Mouse (Mus musculus): ENCODE measurements around the gene Atf6. TPM values are rescaled to one million over a fixed set of nuclear protein-coding genes. Genes with fewer than 3 reads are reported as not detected.
A peak's percentile ranks its signal among the peaks of the same experiment; 100 is the strongest.

Atf6 gene
- polyA plus RNA-seq, 1 experiment from 2014 or later, result 10.1 TPM

DNA sequence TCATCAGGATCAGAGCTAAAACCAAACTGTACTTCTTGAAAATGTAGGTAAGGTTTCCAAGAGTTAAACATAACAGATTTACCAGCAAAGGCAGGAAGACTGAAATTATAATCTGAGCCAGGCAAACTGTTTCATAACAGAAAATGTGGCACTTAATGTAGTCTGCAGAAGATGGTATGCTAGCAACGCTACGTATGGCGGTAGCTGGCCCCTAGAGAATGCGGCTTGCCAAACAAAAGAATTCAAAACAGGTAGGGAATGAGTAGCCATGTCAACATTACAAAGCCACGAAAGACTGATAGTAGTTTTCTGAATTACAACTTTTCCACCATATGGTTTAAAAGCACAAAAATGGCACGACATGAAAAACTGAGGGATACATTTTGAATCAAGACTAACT is 38.2 kb downstream of the Atf6 start:
- WGBS, result 82% methylated on average over 6 of the region's 6 CpGs
- Histone ChIP-seq H3K27ac (no peak overlapping the region), H3K36me3 (0 out of 2 replicates have a peak, but pooled peaks cover 3% of the 10 kb centered on the region), H3K9ac (no peak overlapping the region), H3K4me1 (no peaks in the 10 kb centered on the region), H3K27me3 (no peaks in the 10 kb centered on the region), H3K4me3 (no peak overlapping the region), H3K4me2 (no peak overlapping the region), H3K9me3 (no peaks in the 10 kb centered on the region)
- no peak for ATAC-seq (ENCODE audit: borderline replicate concordance, extremely low read depth, low FRiP score, low TSS enrichment)

DNA sequence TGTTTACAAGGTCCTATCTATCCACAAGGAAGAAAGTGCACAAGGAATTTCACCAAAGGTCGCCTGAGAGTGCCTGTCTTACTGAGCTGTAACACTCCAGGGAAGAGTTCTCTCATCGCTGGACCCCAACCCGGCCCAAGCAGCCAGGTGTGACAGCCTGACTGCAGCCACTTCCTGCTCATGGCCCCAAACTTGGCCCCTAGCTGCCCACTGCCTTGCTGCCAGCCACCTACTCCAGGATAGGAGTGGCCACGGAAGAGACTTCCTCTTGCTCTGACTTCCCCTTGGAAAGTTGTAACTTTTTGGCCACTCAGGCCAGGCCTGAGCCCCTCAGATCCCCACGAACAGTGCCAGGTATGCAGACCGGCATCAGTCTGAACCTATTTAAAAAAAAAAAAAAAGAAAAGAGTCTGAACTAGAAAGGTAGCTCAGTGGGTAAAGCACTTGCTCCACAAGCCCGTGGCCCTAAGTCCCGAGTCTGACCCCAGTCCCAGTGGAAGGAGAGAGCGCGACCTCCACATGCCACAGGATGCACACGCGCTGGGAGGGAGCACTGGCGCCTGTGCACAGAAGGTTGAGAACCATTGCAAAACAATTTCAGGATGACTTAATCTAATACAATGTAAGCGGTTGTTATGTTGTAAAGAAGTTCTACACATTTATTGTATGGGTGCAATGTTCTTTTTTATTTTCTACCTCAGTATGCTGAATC is 47.3 kb downstream of the Atf6 start:
- no peak overlapping the region for H3K27ac ChIP-seq
- WGBS, result 76% methylated on average over 14 of the region's 14 CpGs
- ATAC-seq (ENCODE audit: borderline replicate concordance, extremely low read depth, low FRiP score, low TSS enrichment), result no peak
- no peak overlapping the region for H3K4me2 ChIP-seq
- no peaks in the 10 kb centered on the region for H3K4me1 ChIP-seq
- no peaks in the 10 kb centered on the region for H3K9me3 ChIP-seq
- no peak overlapping the region for H3K4me3 ChIP-seq
- no peak overlapping the region for H3K9ac ChIP-seq
- no peaks in the 10 kb centered on the region for H3K27me3 ChIP-seq
- H3K36me3 ChIP-seq, result peaks cover 3% of the 10 kb centered on the region; the same call in 1 of the 2 replicates

DNA sequence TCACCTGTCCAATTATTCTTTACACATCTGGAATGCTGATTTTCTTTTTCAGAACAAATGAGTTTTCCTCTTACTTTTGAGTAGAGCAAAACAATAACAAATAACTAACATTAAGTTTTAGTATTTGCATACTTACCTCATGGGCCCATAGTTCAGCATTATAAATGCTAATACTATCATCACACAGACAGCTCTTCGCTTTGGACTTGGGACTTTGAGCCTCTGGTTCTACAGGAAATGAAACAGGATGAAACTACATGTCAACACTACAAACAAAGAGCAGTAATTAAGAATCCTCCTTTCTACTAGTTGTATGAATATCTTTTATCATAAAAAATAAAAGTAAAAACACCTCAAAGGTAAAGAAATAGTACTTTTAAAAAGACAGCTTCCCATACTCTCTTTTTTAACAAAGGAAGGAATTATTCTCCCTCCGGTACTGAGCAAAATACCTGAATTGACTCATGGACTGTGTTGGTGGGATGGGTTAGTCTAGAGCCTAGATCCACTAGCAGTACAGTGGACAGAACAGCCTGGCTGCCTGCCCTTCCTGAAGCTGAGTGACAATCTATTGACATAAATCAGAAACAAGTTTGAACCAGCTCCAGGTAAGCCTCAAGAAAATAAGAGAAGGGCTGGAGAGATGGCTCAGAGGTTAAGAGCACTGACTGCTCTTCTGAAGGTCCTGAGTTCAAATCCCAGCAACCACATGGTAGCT is 52.1 kb downstream of the Atf6 start:
- no peaks in the 10 kb centered on the region for H3K9me3 ChIP-seq
- peaks cover 6% of the 10 kb centered on the region; the same call in 1 of the 2 replicates for H3K36me3 ChIP-seq
- no peak overlapping the region for H3K4me2 ChIP-seq
- H3K9ac ChIP-seq, result no peak overlapping the region
- no peak for ATAC-seq (ENCODE audit: borderline replicate concordance, extremely low read depth, low FRiP score, low TSS enrichment)
- 88% methylated on average over 2 of the region's 2 CpGs for WGBS
- no peak overlapping the region for H3K27ac ChIP-seq
- H3K4me3 ChIP-seq, result no peak overlapping the region
- no peaks in the 10 kb centered on the region for H3K4me1 ChIP-seq
- H3K27me3 ChIP-seq, result no peaks in the 10 kb centered on the region

DNA sequence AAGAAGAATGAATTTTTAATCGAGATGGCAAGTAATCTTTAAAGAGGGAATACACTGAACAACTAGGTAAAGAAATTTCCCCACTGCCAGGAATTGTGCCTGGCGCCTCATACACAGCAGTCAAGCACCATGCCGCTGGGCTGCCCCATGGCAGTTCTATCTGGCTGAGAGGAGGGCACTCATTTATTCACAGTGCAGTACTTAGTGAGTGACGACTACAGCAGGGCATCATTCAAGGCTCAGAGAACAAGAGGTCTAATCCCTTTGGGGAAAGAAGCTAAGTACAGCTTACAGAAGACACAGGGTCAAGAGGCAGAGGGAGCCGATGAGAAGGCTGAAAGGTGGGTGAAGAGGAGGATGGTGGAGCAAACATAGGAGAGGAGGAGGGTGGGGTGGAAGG is 54.7 kb downstream of the Atf6 start:
- H3K4me1 ChIP-seq, result no peaks in the 10 kb centered on the region
- ATAC-seq (ENCODE audit: borderline replicate concordance, extremely low read depth, low FRiP score, low TSS enrichment), result no peak
- H3K4me3 ChIP-seq, result no peak overlapping the region
- no peak overlapping the region for H3K27ac ChIP-seq
- no peak overlapping the region for H3K4me2 ChIP-seq
- peaks cover 6% of the 10 kb centered on the region; the same call in 1 of the 2 replicates for H3K36me3 ChIP-seq
- WGBS, result 70% methylated on average over 5 of the region's 5 CpGs
- H3K9ac ChIP-seq, result no peak overlapping the region
- no peaks in the 10 kb centered on the region for H3K27me3 ChIP-seq
- no peaks in the 10 kb centered on the region for H3K9me3 ChIP-seq

DNA sequence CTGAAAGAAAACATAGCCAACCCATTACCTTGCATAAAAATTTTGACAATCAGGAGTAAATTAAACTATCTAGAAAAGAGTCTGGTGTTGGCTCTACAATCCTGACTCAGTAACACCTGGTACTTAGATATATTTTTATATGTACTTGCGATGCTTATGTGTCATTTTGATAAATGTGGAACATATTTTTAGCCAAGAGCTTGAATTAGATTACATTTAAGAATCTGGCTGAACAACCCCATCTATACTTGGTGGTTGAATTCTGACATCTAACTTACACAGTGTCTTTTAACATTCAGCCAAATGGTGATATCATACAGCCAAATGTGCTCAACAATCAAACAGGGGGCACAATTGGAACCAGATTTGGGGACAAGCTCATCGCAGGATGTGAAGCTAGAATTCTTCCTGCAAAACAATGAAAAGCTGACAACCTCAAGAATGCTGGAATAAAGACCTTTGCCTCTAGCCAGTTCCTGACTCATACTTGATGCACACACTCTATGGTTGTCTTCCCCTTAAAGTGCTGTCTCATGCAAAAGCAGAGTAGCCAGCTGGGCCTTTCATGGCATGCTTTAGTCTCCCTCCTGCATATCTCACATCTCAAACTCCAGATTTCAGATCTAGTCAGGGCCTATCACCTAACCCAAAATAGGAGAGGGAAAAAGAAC is 59.8 kb downstream of the Atf6 start:
- Histone ChIP-seq H3K27ac (no peak overlapping the region), H3K27me3 (no peaks in the 10 kb centered on the region), H3K9me3 (no peaks in the 10 kb centered on the region), H3K4me2 (no peak overlapping the region), H3K36me3 (no peaks in the 10 kb centered on the region), H3K4me1 (no peaks in the 10 kb centered on the region), H3K9ac (no peak overlapping the region), H3K4me3 (no peak overlapping the region)
- 78% methylated on average over 2 of the region's 2 CpGs for WGBS
- ATAC-seq (ENCODE audit: borderline replicate concordance, extremely low read depth, low FRiP score, low TSS enrichment), result no peak

DNA sequence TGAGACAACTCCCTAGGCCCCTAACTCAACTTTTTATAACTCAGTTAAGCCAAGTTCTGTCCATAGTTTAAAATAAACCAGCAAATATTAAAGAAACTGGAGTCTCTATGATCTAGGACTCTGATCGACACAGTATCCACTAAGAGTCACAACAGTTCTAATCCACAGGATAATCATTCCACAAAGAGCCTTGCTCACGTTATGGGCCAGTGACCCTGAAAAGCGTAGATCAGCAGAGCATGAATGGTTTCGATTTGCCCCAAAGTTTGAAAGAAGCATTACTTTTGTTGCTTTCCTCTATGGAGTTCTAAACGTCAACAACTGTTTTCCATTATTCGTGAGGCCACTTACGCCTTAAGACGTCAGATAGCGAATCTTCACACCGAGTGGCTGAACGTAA is 62.9 kb downstream of the Atf6 start:
- no peak for ATAC-seq (ENCODE audit: borderline replicate concordance, extremely low read depth, low FRiP score, low TSS enrichment)
- Histone ChIP-seq H3K36me3 (no peaks in the 10 kb centered on the region), H3K27ac (no peak overlapping the region), H3K4me2 (no peak overlapping the region), H3K4me1 (no peaks in the 10 kb centered on the region), H3K9ac (no peak overlapping the region), H3K9me3 (no peaks in the 10 kb centered on the region), H3K27me3 (no peaks in the 10 kb centered on the region), H3K4me3 (no peak overlapping the region)
- WGBS, result 89% methylated on average over 11 of the region's 11 CpGs

DNA sequence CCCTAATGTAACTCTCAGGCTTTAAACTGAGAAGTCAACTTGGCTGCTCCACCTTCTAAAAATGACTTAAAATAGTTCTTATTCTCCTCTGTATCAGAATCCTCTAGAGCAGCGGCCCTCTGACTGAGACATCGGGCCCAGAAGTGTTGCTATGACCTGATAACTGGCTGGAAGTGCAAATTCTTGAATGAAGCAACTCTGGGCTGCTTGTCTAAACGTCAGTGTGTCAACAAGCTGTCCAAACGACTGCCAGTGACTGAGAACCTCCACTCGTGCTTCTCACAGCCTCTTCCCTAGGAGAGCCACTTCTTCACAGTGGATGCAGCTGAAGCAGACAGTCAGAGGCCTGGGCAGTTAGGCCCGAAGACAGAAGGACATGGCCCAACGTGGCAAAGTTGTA is 64.9 kb downstream of the Atf6 start:
- Histone ChIP-seq H3K4me3 (no peak overlapping the region), H3K27ac (no peak overlapping the region), H3K4me1 (no peaks in the 10 kb centered on the region), H3K27me3 (no peaks in the 10 kb centered on the region), H3K4me2 (no peak overlapping the region), H3K9me3 (no peaks in the 10 kb centered on the region), H3K9ac (no peak overlapping the region), H3K36me3 (no peaks in the 10 kb centered on the region)
- 41% methylated on average over 7 of the region's 7 CpGs for WGBS
- no peak for ATAC-seq (ENCODE audit: borderline replicate concordance, extremely low read depth, low FRiP score, low TSS enrichment)

DNA sequence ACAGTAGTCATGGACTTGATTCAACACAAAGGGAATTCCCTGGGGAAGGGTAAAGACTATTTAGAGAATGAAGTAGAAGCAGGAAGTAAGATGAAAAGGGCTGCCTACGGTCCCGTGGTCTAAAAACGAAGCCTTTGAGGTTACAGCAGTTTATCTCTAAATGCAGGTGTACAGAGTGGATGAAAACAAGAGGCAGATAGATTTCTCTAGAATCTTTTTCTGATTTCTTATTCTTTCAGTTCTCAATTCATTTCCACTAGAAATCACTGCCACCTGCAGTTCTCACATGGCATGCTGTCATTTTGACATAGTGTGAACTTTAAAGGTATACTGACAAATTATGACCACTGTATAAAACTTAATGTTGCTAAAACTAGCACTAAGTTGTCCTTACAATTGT is 66.9 kb downstream of the Atf6 start:
- Histone ChIP-seq H3K4me1 (no peaks in the 10 kb centered on the region), H3K4me3 (no peak overlapping the region), H3K27ac (no peak overlapping the region), H3K27me3 (no peaks in the 10 kb centered on the region), H3K9me3 (no peaks in the 10 kb centered on the region), H3K9ac (no peak overlapping the region), H3K36me3 (no peaks in the 10 kb centered on the region), H3K4me2 (no peak overlapping the region)
- no peak for ATAC-seq (ENCODE audit: borderline replicate concordance, extremely low read depth, low FRiP score, low TSS enrichment)
- 57% methylated on average over 3 of the region's 3 CpGs for WGBS

DNA sequence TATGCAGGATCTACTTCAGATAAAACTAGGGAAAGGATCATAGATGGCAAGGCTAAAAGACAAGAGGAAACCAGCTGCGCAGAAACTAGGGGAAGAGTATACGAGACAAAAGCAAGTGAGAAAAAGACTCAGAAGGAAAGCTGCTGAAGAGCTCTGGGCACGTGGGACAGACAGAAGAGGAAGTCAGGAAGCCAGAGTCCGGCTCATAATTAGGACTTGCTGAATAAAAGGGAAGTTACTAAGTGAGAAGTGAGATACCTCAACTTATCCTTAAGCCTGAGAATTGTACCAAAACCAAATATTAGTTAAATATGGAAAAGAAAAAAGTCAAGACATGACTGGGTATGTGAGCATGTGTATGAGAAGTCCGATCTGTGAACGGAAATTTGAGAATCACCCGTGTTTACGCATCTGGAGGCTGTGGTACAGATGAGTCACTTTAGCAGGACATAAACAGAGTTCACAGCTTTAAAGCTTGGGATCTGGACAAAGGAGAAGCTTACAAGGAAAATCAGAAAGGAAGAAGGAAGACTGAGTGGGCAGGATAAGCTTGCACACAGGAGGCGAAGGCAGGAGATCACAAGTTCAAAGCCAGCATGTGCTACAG is 71.7 kb downstream of the Atf6 start:
- WGBS, result 74% methylated on average over 9 of the region's 9 CpGs

DNA sequence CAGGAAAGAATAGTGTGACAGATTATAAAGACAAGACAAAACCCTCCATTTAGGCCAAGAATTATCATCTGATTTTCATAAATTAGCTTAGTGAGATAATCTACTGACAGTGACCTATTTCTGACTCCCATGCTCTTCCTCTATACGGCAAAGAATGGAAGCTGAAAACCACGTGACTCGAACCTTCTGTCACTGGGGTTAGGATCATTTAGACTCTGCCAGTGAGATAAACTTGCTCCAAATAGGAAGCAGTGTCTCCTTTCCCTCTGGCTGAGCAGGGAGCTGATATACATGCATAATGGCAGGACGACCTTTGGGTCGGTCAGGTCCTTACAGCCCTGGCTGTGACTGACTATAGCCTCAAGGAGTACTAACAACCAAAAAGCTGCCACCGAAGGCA is 76.0 kb downstream of the Atf6 start:
- Histone ChIP-seq H3K36me3 (peaks cover 3% of the 10 kb centered on the region; the same call in 1 of the 2 replicates), H3K4me3 (no peak overlapping the region), H3K4me2 (no peak overlapping the region), H3K4me1 (0 out of 2 replicates have a peak, but pooled peaks cover 5% of the 10 kb centered on the region), H3K9me3 (no peaks in the 10 kb centered on the region), H3K27me3 (no peaks in the 10 kb centered on the region), H3K27ac (no peak overlapping the region), H3K9ac (no peak overlapping the region)
- ATAC-seq (ENCODE audit: borderline replicate concordance, extremely low read depth, low FRiP score, low TSS enrichment), result no peak
- WGBS, result 70% methylated on average over 6 of the region's 6 CpGs

More for the DNA sequence above, 71.7 kb downstream of the Atf6 start:
- H3K36me3 ChIP-seq, result 0 out of 2 replicates have a peak, but pooled peaks cover 3% of the 10 kb centered on the region
- H3K4me2 ChIP-seq, result no peak overlapping the region
- no peaks in the 10 kb centered on the region for H3K27me3 ChIP-seq
- H3K9me3 ChIP-seq, result no peaks in the 10 kb centered on the region
- no peak overlapping the region for H3K4me3 ChIP-seq
- ATAC-seq (ENCODE audit: borderline replicate concordance, extremely low read depth, low FRiP score, low TSS enrichment), result no peak
- H3K27ac ChIP-seq, result 0 out of 2 replicates have a peak overlapping the region, but pooled peaks have one; percentile 4
- H3K9ac ChIP-seq, result no peak overlapping the region
- no peaks in the 10 kb centered on the region for H3K4me1 ChIP-seq

DNA sequence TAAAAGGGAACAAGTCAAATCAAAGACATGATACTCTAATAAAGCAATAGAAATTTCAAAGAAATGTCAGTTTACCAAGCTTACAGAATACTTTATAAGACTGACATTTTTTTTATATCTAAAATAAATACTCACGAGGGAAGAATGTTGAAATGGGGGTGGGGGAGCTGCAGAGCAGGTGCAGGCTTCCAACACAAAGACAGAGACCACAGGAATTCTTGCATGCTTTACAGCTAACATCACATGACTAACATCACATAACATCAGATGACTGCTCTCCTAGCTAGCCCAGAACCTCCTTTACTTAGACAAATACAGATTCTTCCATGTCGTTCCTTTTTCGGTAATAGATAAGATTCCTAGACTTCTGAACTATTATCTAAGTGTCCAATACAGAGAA is 76.6 kb downstream of the Atf6 start:
- no peak overlapping the region for H3K4me3 ChIP-seq
- no peaks in the 10 kb centered on the region for H3K9me3 ChIP-seq
- H3K4me2 ChIP-seq, result no peak overlapping the region
- H3K27me3 ChIP-seq, result no peaks in the 10 kb centered on the region
- H3K36me3 ChIP-seq, result peaks cover 8% of the 10 kb centered on the region; the same call in 1 of the 2 replicates
- H3K4me1 ChIP-seq, result 0 out of 2 replicates have a peak, but pooled peaks cover 5% of the 10 kb centered on the region
- peak; percentile 52; the same call in 1 of the 2 replicates for ATAC-seq (ENCODE audit: borderline replicate concordance, extremely low read depth, low FRiP score, low TSS enrichment)
- H3K27ac ChIP-seq, result no peak overlapping the region
- H3K9ac ChIP-seq, result no peak overlapping the region
- WGBS, result 37% methylated on average over 3 of the region's 3 CpGs

All from lung, embryonic 15.5 days (tissue).